Mouse (Mus musculus) B cell, adult 2 months (primary cell): ENCODE measurements around the gene Anxa6.

Source experiments
- DNase-seq, 2 experiments: peaks; one replicate each; pipeline ENCODE4 v3.0.0; 2022

The Anxa6 gene

GRCm38 (mm10) chr11:55028509-55028908 is 4.7 kb downstream of the Anxa6 start:
- DNase-seq: no peak

- no peak for DNase-seq
These were observed 5.9 kb downstream of the Anxa6 start for GRCm38 (mm10) chr11:55027204-55027855.

- DNase-seq: no peak
These were observed 7.3 kb downstream of the Anxa6 start for GRCm38 (mm10) chr11:55025896-55026295.

GRCm38 (mm10) chr11:55023583-55023982 is 9.7 kb downstream of the Anxa6 start:
- DNase-seq: no peak

- peak; percentile 85 to 89 for DNase-seq
These were observed 10.1 kb downstream of the Anxa6 start for GRCm38 (mm10) chr11:55023049-55023564.

GRCm38 (mm10) chr11:55022508-55022907 is 10.7 kb downstream of the Anxa6 start:
- DNase-seq: no peak

- DNase-seq: no peak
These were observed 11.4 kb downstream of the Anxa6 start for GRCm38 (mm10) chr11:55021859-55022258.

GRCm38 (mm10) chr11:55021458-55021857 is 11.8 kb downstream of the Anxa6 start:
- no peak for DNase-seq

GRCm38 (mm10) chr11:55019711-55020110 is 13.5 kb downstream of the Anxa6 start:
- no peak for DNase-seq

- no peak for DNase-seq
These were observed 15.2 kb downstream of the Anxa6 start for GRCm38 (mm10) chr11:55018034-55018433.

GRCm38 (mm10) chr11:55017201-55017600 is 16.0 kb downstream of the Anxa6 start:
- DNase-seq: no peak

GRCm38 (mm10) chr11:55016758-55017157 is 16.5 kb downstream of the Anxa6 start:
- DNase-seq: no peak

GRCm38 (mm10) chr11:55015831-55016241 is 17.4 kb downstream of the Anxa6 start:
- no peak for DNase-seq

- no peak for DNase-seq
These were observed 18.0 kb downstream of the Anxa6 start for GRCm38 (mm10) chr11:55015264-55015663.

- DNase-seq: no peak
These were observed 19.4 kb downstream of the Anxa6 start for GRCm38 (mm10) chr11:55013802-55014201.

- DNase-seq: no peak
These were observed 20.4 kb downstream of the Anxa6 start for GRCm38 (mm10) chr11:55012551-55013521.

GRCm38 (mm10) chr11:55011440-55011839 is 21.8 kb downstream of the Anxa6 start:
- no peak for DNase-seq

- no peak for DNase-seq
These were observed 25.0 kb downstream of the Anxa6 start for GRCm38 (mm10) chr11:55008230-55008629.

- DNase-seq: no peak
These were observed 27.6 kb downstream of the Anxa6 start for GRCm38 (mm10) chr11:55005684-55006083.

GRCm38 (mm10) chr11:55004970-55005502 is 28.2 kb downstream of the Anxa6 start:
- DNase-seq: no peak

GRCm38 (mm10) chr11:54998708-54999107 is 34.5 kb downstream of the Anxa6 start:
- DNase-seq: peak in 1 of 2 experiments; percentile 19

- DNase-seq: peak; percentile 75 to 77
These were observed 35.0 kb downstream of the Anxa6 start for GRCm38 (mm10) chr11:54998284-54998683.

GRCm38 (mm10) chr11:54996176-54996575 is 37.1 kb downstream of the Anxa6 start:
- no peak for DNase-seq
